In genomic region chr1:61925541-61925940, GRCm38 (mm10) we compare ENCODE assay signal across 21 mouse cellular contexts.
DNase-seq lines count a peak whose midpoint lies in the region; ATAC-seq and TF ChIP-seq lines count a peak whose summit lies in the region.
"Had no signal": no experiment of that assay in that cellular context is flagged by ENCODE, and none has a peak within 500 bp of the region (broad histone marks: within the 10 kb centered on the region; RNA-seq: fewer than 3 reads in every experiment).

No protein-coding gene starts in this region.

- 55% methylated on average over 5 of the region's 5 CpGs for WGBS in heart, postnatal 0 days
- WGBS in heart, embryonic 10.5 days: 80% methylated on average over 5 of the region's 5 CpGs
- WGBS in lung, embryonic 16.5 days: 57% methylated on average over 5 of the region's 5 CpGs

- H3K27ac ChIP-seq in heart, postnatal 0 days (ENCODE audit: low read depth): no peak overlapping the region
- no peak overlapping the region for H3K27ac ChIP-seq in heart, embryonic 10.5 days
- H3K27ac ChIP-seq in lung, embryonic 16.5 days (ENCODE audit: low read length): peak overlapping the region; percentile 52; the same call in 1 of the 2 replicates
- H3K27ac ChIP-seq: forebrain, embryonic 10.5 days; heart, adult 2 months; hindbrain, embryonic 15.5 days; liver, embryonic 12.5 days; lung, embryonic 15.5 days; midbrain, embryonic 12.5 days; neural tube, embryonic 12.5 days had no signal

- no peak for TF ChIP-seq EP300 in heart, postnatal 0 days (IDR thresholded peaks at IDR 0.05; ENCODE audit: low read depth)

- H3K4me3 ChIP-seq in heart, postnatal 0 days (ENCODE audit: low read depth, low read length): no peak overlapping the region
- H3K4me3 ChIP-seq in heart, embryonic 10.5 days: no peak overlapping the region
- no peak overlapping the region for H3K4me3 ChIP-seq in lung, embryonic 16.5 days (ENCODE audit: low read length)
- H3K4me3 ChIP-seq: forebrain, embryonic 10.5 days; heart, adult 2 months; hindbrain, embryonic 15.5 days; liver, embryonic 12.5 days; lung, embryonic 15.5 days; midbrain, embryonic 12.5 days; neural tube, embryonic 12.5 days had no signal

- no peak overlapping the region for H3K9ac ChIP-seq in heart, postnatal 0 days (replicated peaks; ENCODE audit: low read depth, low read length)
- no peak overlapping the region for H3K9ac ChIP-seq in lung, embryonic 16.5 days (ENCODE audit: low read length)
- H3K9ac ChIP-seq: hindbrain, embryonic 15.5 days; liver, embryonic 12.5 days; lung, embryonic 15.5 days; midbrain, embryonic 12.5 days; neural tube, embryonic 12.5 days had no signal

- peaks cover 4% of the 10 kb centered on the region; the same call in 1 of the 2 replicates for H3K4me1 ChIP-seq in heart, postnatal 0 days (ENCODE audit: control insufficient read depth, insufficient read depth)
- H3K4me1 ChIP-seq in heart, embryonic 10.5 days: peaks cover 5% of the 10 kb centered on the region; the same call in 1 of the 2 replicates
- peaks cover 11% of the 10 kb centered on the region; the same call in 1 of the 2 replicates for H3K4me1 ChIP-seq in lung, embryonic 16.5 days (replicated peaks; ENCODE audit: control insufficient read depth, insufficient read depth, low read length)
- H3K4me1 ChIP-seq: liver, embryonic 12.5 days had no signal

- no peaks in the 10 kb centered on the region for H3K27me3 ChIP-seq in heart, postnatal 0 days (ENCODE audit: control insufficient read depth, insufficient read depth, low read length)
- no peaks in the 10 kb centered on the region for H3K27me3 ChIP-seq in heart, embryonic 10.5 days (ENCODE audit: insufficient read depth, poor library complexity, severe bottlenecking)
- no peaks in the 10 kb centered on the region for H3K27me3 ChIP-seq in lung, embryonic 16.5 days (ENCODE audit: control insufficient read depth, insufficient read depth, low read depth, low read length)
- H3K27me3 ChIP-seq: hindbrain, embryonic 15.5 days; liver, embryonic 12.5 days; lung, embryonic 15.5 days; midbrain, embryonic 12.5 days; neural tube, embryonic 12.5 days had no signal

- H3K36me3 ChIP-seq in heart, postnatal 0 days (replicated peaks; ENCODE audit: control insufficient read depth, insufficient read depth, low read length): no peaks in the 10 kb centered on the region
- no peaks in the 10 kb centered on the region for H3K36me3 ChIP-seq in heart, embryonic 10.5 days
- no peaks in the 10 kb centered on the region for H3K36me3 ChIP-seq in lung, embryonic 16.5 days (ENCODE audit: control insufficient read depth, insufficient read depth, low read length)
- H3K36me3 ChIP-seq: forebrain, embryonic 10.5 days; hindbrain, embryonic 15.5 days; liver, embryonic 12.5 days; lung, embryonic 15.5 days; midbrain, embryonic 12.5 days; neural tube, embryonic 12.5 days had no signal

- TF ChIP-seq CTCF in heart, postnatal 0 days (IDR thresholded peaks at IDR 0.05; ENCODE audit: low read depth): no peak

- no peak overlapping the region for H3K4me2 ChIP-seq in heart, postnatal 0 days (ENCODE audit: low read depth, low read length)
- H3K4me2 ChIP-seq in lung, embryonic 16.5 days (ENCODE audit: low read depth, low read length): no peak overlapping the region
- H3K4me2 ChIP-seq: hindbrain, embryonic 15.5 days; liver, embryonic 12.5 days; lung, embryonic 15.5 days; midbrain, embryonic 12.5 days; neural tube, embryonic 12.5 days had no signal

- peak; percentile 6 for DNase-seq in adrenal gland, adult 2 months
- no peak for DNase-seq in adrenal gland, postnatal 4 days (ENCODE audit: low spot score in 2 of 2)
- no peak for DNase-seq in heart, postnatal 0 days (ENCODE audit: low spot score)
- DNase-seq in heart, embryonic 10.5 days (ENCODE audit: low spot score): no peak
- no peak for DNase-seq in lung, adult 18-20 months
- peak; percentile 3 for DNase-seq in brain, adult 2 months (ENCODE audit: low read depth, low spot score)
- DNase-seq in cerebellum, adult 18-20 months: no peak
- DNase-seq: cerebellum, adult 11-12 months; gastrocnemius, postnatal 36 days; heart, adult 2 months; heart, postnatal 14 days; kidney, adult 8-10 months; thymus, adult 18-20 months; thymus, postnatal 4 days had no signal

- peak; percentile 55; the same call in 1 of the 2 replicates for ATAC-seq in heart, postnatal 0 days (ENCODE audit: insufficient read depth, low read depth)
- peak; percentile 60; the same call in 1 of the 2 replicates for ATAC-seq in lung, embryonic 16.5 days (ENCODE audit: low read depth)
- ATAC-seq: liver, embryonic 12.5 days had no signal

- no peaks in the 10 kb centered on the region for H3K9me3 ChIP-seq in heart, postnatal 0 days (replicated peaks; ENCODE audit: control insufficient read depth, low read length)
- H3K9me3 ChIP-seq in heart, embryonic 10.5 days: no peaks in the 10 kb centered on the region
- no peaks in the 10 kb centered on the region for H3K9me3 ChIP-seq in lung, embryonic 16.5 days (ENCODE audit: control insufficient read depth, low read length)
- H3K9me3 ChIP-seq: forebrain, embryonic 10.5 days; hindbrain, embryonic 15.5 days; liver, embryonic 12.5 days; lung, embryonic 15.5 days; midbrain, embryonic 12.5 days; neural tube, embryonic 12.5 days had no signal

Comparison
In these comparisons a context has a peak if more than half of its experiments do, and no peak if none do; other contexts are left out.
1. DNase-seq: peak in adrenal gland, adult 2 months (single experiment) and brain, adult 2 months (single experiment); none in adrenal gland, postnatal 4 days (0 of 2), heart, postnatal 0 days (single experiment), heart, embryonic 10.5 days (single experiment), lung, adult 18-20 months (0 of 2) and cerebellum, adult 18-20 months (0 of 2).